Mouse (Mus musculus) midbrain, postnatal 0 days (tissue): ENCODE results near the gene Sp9. TPM values are rescaled to one million over a fixed set of nuclear protein-coding genes. Genes with fewer than 3 reads are reported as not detected.

Experiments used
- ATAC-seq: fragments of 200-750 bp; cut with Nextera tagmentation; 2 replicates; pipeline ENCODE4 v1.8.0; 2017; ENCODE audit warnings: moderate number of reproducible peaks, mild to moderate bottlenecking, moderate TSS enrichment, moderate library complexity; ENCODE audit not compliant: low FRiP score
- DNase-seq: peaks from one replicate; pipeline ENCODE4 v3.0.0-alpha.2; 2015; ENCODE audit warnings: low spot score
- H3K27ac ChIP-seq: fragments of 300-500 bp; sonication (generic); 2 replicates; pipeline ENCODE4 v1.5.1; 2014; ENCODE audit warnings: low read depth, mild to moderate bottlenecking, low read length, mixed read lengths
- H3K27me3 ChIP-seq: fragments of 300-500 bp; sonication (generic); 2 replicates; pipeline ENCODE4 v1.6.1; 2014; ENCODE audit warnings: low read length, control low read depth, mixed read lengths; ENCODE audit not compliant: insufficient read depth
- H3K36me3 ChIP-seq: fragments of 300-500 bp; sonication (generic); 2 replicates; pipeline ENCODE4 v1.6.1; 2014; ENCODE audit warnings: low read length, control low read depth, mixed read lengths; ENCODE audit not compliant: insufficient read depth
- H3K4me1 ChIP-seq: fragments of 300-500 bp; sonication (generic); 2 replicates; pipeline ENCODE4 v1.6.1; 2014; ENCODE audit warnings: mild to moderate bottlenecking, control low read depth, antibody characterized with exemption, low read length, mixed read lengths; ENCODE audit not compliant: insufficient read depth
- H3K4me2 ChIP-seq: fragments of 300-500 bp; sonication (generic); 2 replicates; pipeline ENCODE4 v1.6.1; 2014; ENCODE audit warnings: low read depth, mild to moderate bottlenecking, low read length, mixed read lengths; ENCODE audit not compliant: poor library complexity, severe bottlenecking
- H3K4me3 ChIP-seq: fragments of 300-500 bp; sonication (generic); 2 replicates; pipeline ENCODE4 v1.5.1; 2014; ENCODE audit warnings: low read depth, mild to moderate bottlenecking, low read length, moderate library complexity
- H3K9ac ChIP-seq: fragments of 300-500 bp; sonication (generic); replicated peaks from 2 replicates; pipeline ENCODE4 v1.6.1; 2014; ENCODE audit warnings: mild to moderate bottlenecking, low read length, moderate library complexity, mixed read lengths; ENCODE audit not compliant: poor library complexity, severe bottlenecking
- H3K9me3 ChIP-seq: fragments of 300-500 bp; sonication (generic); 2 replicates; pipeline ENCODE4 v1.6.1; 2016; ENCODE audit warnings: low read length, control low read depth
- CTCF ChIP-seq: IDR thresholded peaks from 2 replicates; pipeline ENCODE4 v1.5.1; 2016; ENCODE audit warnings: antibody characterized with exemption, mild to moderate bottlenecking
- WGBS: fragments of 180-500 bp; shearing (Covaris S2); extraction: QIAGEN DNeasy Blood & Tissue Kit; methylation state at CpG from one replicate; pipeline ENCODE4 v1.1.7; 2014; 5-methylcytosine and 5-hydroxymethylcytosine counted together
- polyA plus RNA-seq: library from polyadenylated mRNA; unstranded; fragments of >200 nt; fragmentation: Nextera tagmentation; extraction: Ambion mirVana; gene quantifications from 2 replicates; pipeline ENCODE4 v1.2.1, GENCODE M21; 2015
- total RNA-seq: library from RNA; depleted of rRNA; stranded (reverse); fragments of >200 nt; gene quantifications from 2 replicates; pipeline ENCODE4 v1.2.3, GENCODE M21; 2014

The Sp9 gene
- total and polyA plus RNA-seq, 2 experiments from 2014 or later = 2.0 to 2.3 TPM

DNA sequence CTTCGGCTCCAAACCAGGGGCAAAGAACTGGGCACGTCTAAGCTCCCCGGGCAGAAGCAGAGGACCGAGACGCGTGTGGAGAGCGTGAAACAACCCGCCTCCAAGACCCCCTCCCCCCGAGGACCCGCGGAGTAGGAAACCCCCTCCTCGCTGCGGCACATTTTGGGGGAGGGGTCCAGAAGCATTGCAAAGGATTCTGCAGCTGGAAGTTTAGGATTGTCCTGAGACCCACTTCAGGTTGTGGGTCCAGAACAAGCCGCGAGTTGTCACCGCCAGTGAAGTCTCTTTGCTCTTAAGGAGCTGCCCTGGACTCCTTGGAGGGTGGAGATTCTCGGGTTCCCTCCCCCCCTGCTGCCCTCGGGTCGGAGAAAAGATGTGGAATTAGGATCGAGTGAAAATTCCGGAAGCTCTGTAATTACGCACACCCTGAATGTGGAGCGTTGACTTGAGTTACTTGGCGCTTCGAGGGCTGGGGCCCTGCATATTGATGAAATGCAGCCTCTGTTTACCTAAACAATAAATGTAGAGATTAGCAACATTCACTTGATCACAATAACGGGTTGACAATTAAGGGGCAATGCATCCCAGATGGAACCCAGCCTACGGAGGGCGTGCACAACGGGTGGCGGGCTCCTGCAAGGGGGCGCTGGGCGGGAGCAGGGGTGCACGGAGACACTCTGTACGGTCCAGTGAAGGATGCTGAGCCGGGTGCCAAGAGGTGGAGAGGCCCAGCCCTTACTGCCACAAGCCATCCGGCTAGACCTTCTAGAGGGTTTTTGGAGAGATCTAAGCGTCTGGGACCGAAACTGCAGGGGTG is 7.7 kb upstream of the Sp9 start:
- TF ChIP-seq CTCF = no peak
- ATAC-seq = 0 out of 2 replicates have a peak, but pooled peaks have one; percentile 34
- peak overlapping the region; percentile 25; the same call in 1 of the 2 replicates for H3K4me3 ChIP-seq
- peaks cover 54% of the 10 kb centered on the region for H3K27me3 ChIP-seq
- no peak for DNase-seq
- H3K36me3 ChIP-seq = no peaks in the 10 kb centered on the region
- peak overlapping the region; percentile 42 for H3K4me2 ChIP-seq
- H3K9ac ChIP-seq = no peak overlapping the region
- 0 out of 2 replicates have a peak, but pooled peaks cover 6% of the 10 kb centered on the region for H3K4me1 ChIP-seq
- under 1% methylated on average over 38 of the region's 38 CpGs for WGBS
- H3K27ac ChIP-seq = no peak overlapping the region
- H3K9me3 ChIP-seq = no peaks in the 10 kb centered on the region

DNA sequence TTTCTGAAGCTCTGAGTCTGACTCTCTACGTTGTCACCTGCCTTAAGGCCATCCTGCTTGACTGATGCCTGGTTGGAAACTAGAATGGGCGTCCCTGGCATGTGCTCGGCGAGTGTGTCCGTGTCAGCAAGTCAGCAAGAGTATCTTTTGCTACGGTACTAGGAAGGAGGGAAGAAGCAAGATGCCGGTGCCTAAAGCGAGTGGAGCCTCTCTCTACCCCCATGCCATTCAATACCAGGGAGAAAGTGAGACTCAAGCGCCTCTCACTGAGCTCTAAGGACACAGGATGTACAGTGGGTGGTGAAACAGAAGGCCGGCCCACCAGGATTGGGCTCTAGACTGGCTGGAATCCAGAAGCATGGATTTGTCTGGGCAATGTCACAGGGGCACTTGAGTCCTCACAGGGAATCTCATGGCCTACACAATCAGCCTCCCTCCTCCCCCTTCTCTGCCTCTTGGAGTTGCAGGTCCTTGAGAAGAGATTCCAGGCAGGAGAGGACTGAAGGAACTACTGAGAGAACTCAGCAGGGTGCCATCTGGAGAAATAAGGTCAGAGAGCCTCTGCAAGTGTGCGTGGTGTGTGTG is 7.0 kb upstream of the Sp9 start:
- H3K4me2 ChIP-seq = no peak overlapping the region
- no peak overlapping the region for H3K9ac ChIP-seq
- H3K9me3 ChIP-seq = no peaks in the 10 kb centered on the region
- peaks cover 55% of the 10 kb centered on the region for H3K27me3 ChIP-seq
- no peaks in the 10 kb centered on the region for H3K36me3 ChIP-seq
- TF ChIP-seq CTCF = no peak
- WGBS = 11% methylated on average over 11 of the region's 11 CpGs
- H3K4me1 ChIP-seq = 0 out of 2 replicates have a peak, but pooled peaks cover 6% of the 10 kb centered on the region
- no peak for ATAC-seq
- no peak overlapping the region for H3K4me3 ChIP-seq
- no peak for DNase-seq
- H3K27ac ChIP-seq = no peak overlapping the region

DNA sequence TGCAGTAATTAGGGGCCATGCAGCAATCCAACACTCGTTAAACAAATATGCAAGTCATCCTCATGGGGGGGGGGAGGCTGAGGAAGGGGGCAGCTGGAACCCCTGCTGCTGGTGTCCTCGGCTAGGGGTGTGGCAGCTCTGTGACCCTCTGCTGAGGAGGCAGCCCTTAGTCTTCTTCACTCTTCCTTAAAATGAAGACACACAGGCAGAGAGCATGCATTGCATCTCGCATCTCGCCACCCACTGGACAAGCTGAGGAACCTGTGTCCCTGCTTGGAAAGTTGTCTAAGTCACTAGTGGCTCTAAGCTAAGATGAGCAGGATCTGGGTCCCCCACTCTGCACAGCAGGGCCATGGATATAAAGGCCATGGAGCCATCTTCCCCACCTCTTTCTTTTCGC is 5.7 kb upstream of the Sp9 start:
- Histone ChIP-seq H3K4me2 (no peak overlapping the region), H3K9me3 (no peaks in the 10 kb centered on the region), H3K27me3 (peaks cover 65% of the 10 kb centered on the region), H3K4me3 (no peak overlapping the region), H3K4me1 (0 out of 2 replicates have a peak, but pooled peaks cover 6% of the 10 kb centered on the region), H3K36me3 (no peaks in the 10 kb centered on the region), H3K27ac (no peak overlapping the region), H3K9ac (no peak overlapping the region)
- TF ChIP-seq CTCF = peak; percentile 56
- ATAC-seq (no peak), DNase-seq (no peak)
- WGBS = 14% methylated on average over 5 of the region's 5 CpGs

DNA sequence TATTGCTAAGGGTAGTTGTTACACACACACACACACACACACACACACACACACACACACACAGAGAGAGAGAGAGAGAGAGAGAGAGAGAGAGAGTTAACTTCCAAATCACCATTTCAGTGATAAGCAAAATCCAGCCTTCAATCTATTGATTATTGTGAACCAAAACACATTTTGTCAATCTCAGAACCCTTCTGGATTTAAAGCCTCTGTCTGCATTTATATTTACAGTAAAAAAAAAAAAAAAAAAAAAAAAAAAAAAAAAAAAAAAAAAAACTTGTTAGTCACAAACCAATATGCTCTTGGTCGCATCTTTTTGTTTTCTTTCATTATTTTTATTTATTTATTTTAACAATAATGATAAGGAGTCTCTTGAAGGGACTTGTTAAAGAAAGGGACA is 5.1 kb upstream of the Sp9 start:
- no peaks in the 10 kb centered on the region for H3K36me3 ChIP-seq
- DNase-seq = no peak
- H3K9me3 ChIP-seq = no peaks in the 10 kb centered on the region
- 0 out of 2 replicates have a peak, but pooled peaks cover 6% of the 10 kb centered on the region for H3K4me1 ChIP-seq
- WGBS = 53% methylated on average over 1 of the region's 1 CpGs
- H3K27me3 ChIP-seq = peaks cover 67% of the 10 kb centered on the region
- ATAC-seq = no peak
- no peak overlapping the region for H3K27ac ChIP-seq
- no peak overlapping the region for H3K9ac ChIP-seq
- H3K4me3 ChIP-seq = no peak overlapping the region
- no peak for TF ChIP-seq CTCF
- no peak overlapping the region for H3K4me2 ChIP-seq

DNA sequence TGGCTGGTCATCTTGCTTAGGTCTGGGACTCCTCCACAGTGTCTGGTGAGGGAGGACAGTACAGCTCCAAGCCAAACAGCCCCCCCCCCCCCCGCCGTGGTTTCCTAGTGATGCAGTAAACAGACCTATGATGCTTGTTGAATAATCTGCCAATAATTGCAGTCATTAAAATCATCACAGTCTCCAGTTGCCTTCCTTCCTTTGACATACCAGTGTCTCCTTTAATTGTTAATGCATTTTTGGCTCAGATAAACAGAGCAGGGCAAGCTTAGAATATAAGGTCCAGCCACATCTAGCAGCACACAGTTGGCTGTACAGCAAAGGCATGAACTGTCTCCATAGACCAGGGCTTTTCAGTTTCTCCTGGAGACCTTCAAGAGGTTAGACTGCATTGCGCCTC is 4.5 kb upstream of the Sp9 start:
- WGBS = 23% methylated on average over 3 of the region's 3 CpGs
- H3K4me2 ChIP-seq = no peak overlapping the region
- 0 out of 2 replicates have a peak, but pooled peaks cover 6% of the 10 kb centered on the region for H3K4me1 ChIP-seq
- H3K4me3 ChIP-seq = no peak overlapping the region
- ATAC-seq (no peak), DNase-seq (no peak)
- peaks cover 63% of the 10 kb centered on the region for H3K27me3 ChIP-seq
- no peaks in the 10 kb centered on the region for H3K9me3 ChIP-seq
- no peak overlapping the region for H3K9ac ChIP-seq
- TF ChIP-seq CTCF = no peak
- no peaks in the 10 kb centered on the region for H3K36me3 ChIP-seq
- no peak overlapping the region for H3K27ac ChIP-seq

DNA sequence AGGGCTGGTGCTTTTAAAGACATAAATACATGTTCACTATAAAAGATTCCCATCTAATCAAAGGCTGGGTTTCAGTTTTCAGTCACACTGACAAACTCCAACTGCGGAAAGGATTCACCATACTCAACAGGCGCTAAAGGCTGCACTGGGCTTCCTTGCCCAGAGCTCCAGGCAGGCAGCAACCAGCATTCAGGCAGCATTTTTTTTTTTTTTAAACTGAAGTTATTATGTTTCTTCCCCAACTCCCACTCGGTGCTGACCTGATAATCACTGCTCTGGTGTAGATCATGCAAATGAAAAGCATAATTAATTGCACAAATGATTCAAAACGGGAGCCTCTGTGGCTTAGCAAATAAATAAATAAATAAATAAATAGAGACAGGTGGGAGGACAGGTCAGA is 3.9 kb upstream of the Sp9 start:
- 2% methylated on average over 4 of the region's 4 CpGs for WGBS
- DNase-seq = no peak

More for the DNA sequence above, 3.9 kb upstream of the Sp9 start:
- no peak for TF ChIP-seq CTCF
- H3K4me1 ChIP-seq = 0 out of 2 replicates have a peak, but pooled peaks cover 6% of the 10 kb centered on the region
- no peaks in the 10 kb centered on the region for H3K9me3 ChIP-seq
- H3K4me2 ChIP-seq = no peak overlapping the region
- no peak overlapping the region for H3K9ac ChIP-seq
- no peak overlapping the region for H3K27ac ChIP-seq
- no peak for ATAC-seq
- no peak overlapping the region for H3K4me3 ChIP-seq
- no peaks in the 10 kb centered on the region for H3K36me3 ChIP-seq
- peaks cover 61% of the 10 kb centered on the region for H3K27me3 ChIP-seq
